Mouse (Mus musculus) E14TG2a.4 (cell line): Measurements from ENCODE around the gene Wls.

Experiments used
- CTCF ChIP-seq: conservative IDR thresholded peaks from 2 replicates; pipeline ENCODE4 v1.5.1; 2014; ENCODE audit warnings: low read length
- NANOG ChIP-seq: IDR thresholded peaks from 2 replicates; pipeline ENCODE4 v1.6.1; 2014; ENCODE audit warnings: borderline replicate concordance, low read length, mixed read lengths
- POU5F1 ChIP-seq: IDR thresholded peaks from 2 replicates; pipeline ENCODE4 v1.6.1; 2014; ENCODE audit warnings: low read length, borderline replicate concordance

- TF ChIP-seq CTCF (no peak), POU5F1 (no peak), NANOG (no peak)
Observed at GRCm38 (mm10) chr3:159789781-159790180, 49.7 kb upstream of the Wls start.
